Mouse (Mus musculus) CD8-positive naive resting alpha-beta T cell, adult 2 months (primary cell): Measurements from ENCODE around the gene Ddc.

Source experiments
- DNase-seq, 2 experiments: peaks; one replicate each; pipeline ENCODE4 v3.0.0; 2022; ENCODE audit warnings: low read depth in 2 of 2, low spot score in 2 of 2

Ddc gene

DNA sequence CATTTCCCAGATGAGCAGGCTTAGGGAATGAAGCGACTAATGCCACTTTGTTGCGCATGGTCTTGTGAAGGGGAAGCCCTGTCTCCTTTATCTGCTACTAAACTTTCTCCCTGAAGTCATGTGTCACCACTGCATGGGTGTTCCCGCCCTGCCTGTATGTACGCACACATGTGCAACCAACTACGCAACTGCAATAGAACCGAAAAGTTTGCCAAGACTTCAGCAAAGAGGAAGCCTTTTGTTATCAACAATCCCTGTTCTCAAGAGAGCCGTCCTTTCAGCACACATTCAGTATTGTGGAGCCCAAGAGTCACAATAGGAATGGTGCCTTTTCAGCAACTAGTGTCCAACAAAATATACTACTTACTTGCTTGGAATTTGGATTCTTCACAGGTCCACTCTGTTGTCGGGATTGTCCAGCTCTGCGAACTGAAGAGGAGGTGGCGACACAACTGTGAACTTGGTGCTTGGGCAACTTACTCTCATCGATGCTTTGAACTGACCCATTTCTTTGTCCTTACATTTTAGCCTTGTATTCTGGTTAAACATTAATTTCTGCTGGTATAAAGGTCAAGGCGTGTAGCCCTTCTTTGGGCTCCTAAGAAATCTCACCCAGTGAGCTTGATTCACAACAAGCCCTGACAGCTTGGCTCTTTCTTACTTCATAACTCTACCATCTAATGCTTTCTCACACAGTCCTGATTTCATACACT lies at the start of gene Ddc:
TSS of gene Ddc (minus strand) at position 500 of the 713 bp plus-strand sequence.
- no peak for DNase-seq

DNA sequence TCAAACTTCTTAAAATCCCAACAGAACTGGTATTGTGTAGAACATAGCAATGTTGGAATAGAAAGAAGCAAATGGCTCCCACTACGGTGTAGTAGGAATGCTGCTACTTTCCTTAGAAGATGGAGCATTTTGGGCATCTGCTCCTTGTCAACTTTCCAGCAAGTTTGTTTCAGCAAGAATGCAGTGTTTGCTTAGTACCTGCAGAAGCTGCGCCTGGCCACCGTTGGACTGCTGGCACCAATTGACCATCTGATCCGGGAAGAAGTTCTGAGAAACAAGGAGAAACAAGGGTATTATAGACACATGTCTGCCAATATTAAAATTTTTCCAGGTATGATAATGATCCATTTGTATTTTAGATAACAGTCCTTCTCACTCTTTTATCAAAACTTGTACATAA lies 47.8 kb upstream of the Ddc start:
- no peak for DNase-seq

DNA sequence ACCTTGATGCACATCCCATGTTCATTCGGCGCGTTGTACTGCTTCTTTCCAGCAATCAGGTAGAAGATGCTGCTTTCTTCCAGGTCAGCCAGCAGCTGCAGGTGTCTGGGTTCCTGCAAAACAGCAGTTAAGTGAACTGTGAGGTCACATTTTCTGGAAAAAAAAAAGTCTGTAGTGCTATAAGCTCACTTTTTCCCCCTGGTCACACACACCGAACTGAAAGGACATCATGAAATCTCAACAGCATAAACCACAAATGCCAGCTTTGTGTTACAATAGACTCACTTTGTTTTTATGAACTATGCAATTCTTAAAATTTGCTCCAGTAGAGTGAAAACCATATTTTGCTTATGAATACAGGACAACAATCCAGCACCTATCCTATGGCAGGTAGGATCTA lies 46.9 kb upstream of the Ddc start:
- DNase-seq = no peak

DNA sequence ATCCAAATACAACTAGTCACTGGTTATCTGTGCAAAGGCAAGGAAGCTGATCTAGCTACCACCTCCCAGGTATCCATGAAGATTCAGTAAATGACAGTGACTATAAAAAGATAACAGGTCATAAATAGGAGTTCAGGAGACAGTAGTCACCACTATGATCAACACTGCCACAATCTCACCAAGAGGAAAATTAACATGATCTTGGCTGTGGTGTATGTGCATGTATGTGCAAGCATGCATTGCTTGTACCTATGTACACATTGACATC lies 46.1 kb upstream of the Ddc start:
- no peak for DNase-seq

DNA sequence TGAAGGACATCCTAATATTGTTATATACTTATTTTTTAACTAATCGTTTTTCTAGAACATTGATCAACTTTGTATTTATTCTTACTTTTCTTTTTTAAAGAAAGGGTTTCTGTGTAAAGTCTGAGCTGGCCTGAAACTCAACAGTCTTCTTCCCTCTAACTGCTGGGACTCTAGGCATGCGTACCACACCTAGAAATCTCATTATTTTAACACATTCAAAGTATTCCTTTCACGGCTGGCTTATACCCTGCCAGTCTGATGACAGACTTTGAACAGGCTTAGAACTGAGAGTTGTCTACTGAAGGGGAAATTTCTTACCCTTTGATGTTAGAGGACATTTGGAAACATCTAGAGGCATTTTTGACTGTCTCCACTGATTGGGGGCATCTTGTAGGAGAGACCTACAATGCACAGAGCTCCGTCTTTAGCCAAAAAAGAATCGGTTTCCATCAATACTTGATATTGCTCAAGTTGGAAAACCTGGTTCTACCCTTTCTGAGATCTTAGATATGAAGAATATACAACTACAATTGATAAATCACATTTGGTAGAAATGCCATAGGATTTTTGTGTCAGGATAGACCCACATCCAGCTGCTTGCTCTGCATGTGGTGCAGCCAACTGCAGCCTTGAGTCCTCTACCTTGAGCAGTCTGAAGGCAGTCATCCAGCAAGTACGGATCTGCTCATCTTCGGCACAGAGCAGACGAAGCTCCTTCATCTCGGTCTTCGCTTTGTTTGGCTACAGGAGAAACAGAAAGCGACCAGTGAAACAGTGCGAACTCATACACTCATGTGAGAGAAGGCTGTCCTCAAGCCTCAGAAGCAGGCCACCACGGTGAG lies 45.5 kb upstream of the Ddc start:
- DNase-seq = no peak

DNA sequence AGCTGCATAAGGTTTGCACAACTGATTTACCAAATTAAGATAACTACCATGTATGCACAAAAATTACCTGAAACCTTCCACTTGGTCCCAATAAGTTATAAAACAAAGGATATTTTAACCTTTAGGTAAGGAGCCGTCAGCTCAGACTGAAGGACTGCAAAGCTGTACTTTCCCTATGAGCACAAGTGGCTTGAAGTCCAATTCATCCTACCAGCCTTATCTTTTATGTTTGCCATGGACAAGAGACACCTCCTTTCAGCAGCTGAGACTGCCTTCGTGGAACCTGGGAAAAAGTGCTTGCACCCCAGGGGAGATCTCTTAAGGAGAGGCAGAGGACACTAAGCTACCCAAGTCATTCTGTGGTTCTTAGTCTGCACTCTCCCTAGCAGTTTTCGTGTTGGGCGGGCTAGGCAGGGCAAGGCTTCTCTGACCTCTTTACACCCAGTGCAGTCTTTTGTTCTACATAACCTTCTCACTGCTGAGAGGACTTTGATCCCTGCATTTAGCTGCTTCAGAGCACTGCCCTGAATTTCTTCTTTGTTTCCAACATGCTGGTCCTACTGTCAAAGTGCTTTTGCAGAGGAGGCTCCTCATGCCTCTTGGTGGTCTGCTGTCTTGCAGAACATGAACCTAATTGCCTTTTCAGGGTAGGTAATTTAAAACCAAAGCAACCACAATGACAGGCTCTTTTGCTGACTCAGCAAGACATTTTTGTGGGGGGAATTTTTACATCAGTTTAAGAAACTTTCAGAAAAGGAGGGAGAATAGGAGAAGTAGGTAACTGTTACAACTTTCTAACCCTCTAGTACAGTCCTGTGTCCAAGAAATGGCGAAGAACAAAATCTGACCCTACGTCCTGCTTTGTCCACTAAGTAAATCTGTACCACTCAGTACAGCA lies 44.6 kb upstream of the Ddc start:
- DNase-seq = no peak

DNA sequence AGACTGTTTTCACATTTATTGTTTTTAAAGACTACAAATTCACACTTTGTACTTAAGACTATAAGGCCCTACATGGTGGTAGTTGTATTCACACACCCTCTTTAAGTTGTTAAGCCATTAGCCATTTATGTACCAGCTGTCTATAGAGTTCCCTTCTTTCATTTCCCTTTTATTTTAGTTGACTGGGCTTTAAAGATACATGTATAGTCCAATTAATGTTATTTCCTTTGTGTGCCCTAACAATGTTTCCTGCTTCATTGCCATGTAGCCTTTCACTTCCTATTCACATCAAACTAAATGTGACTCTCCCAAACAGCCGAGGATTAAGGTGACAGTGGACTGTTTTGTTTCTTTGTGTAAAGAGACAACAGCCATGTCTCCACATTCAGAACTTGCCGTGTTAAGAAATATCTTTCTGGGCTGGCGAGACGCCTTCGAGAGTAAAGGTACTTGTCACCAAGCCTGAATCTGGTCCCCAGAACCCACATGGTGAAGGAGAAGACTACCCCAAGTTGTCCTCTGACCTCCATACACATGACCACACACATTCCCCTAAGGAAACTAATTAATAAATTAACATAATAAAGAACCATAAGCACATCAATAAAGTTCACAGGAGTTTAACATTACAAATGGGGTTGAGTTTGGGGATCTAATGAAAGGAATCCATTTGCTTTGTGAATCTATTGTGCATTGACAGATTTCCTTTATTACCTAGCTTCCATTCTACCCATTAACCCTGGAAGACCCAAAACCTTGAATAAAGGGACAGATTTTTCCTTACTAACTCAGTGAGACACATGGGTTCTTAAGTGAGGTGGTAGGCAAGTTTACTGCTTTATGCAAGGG lies 43.1 kb upstream of the Ddc start:
- DNase-seq = no peak

DNA sequence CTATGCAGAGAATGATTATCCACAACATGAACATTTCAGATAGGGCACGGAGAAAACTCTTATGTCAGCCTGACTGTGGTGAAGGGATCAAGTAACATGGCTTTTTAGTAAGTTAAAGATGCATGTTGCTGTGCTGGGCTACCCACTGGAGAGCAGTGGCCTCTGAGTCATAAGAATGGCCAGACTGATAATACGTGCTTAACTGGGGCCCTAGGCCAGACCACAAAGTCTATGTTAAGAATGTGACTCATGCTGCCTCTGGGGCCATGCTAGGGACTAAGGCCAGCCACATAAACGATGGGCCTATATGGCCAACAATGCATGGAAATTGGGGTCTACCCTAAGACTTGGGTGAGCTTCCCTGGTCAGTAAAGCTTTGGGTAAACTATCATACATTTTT lies 41.7 kb upstream of the Ddc start:
- DNase-seq = no peak

DNA sequence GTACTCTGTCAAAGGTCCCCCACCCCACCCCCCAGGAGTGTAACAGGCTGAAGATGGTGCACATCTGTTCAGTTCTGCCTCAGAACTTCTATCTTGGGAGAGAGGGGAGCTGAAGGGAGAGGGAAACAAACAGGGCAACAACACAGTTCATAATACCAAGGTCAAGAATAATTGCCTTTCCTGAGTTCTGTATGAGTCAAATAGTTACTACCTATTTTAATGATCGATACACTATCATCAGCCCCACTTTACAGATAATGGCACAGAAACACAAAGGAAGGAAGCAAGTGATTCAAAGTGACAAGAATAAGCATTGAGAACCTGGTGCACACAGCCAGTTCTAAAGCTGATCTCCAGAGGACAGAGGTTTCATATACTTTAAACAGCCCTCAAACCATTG lies 40.6 kb upstream of the Ddc start:
- no peak for DNase-seq

DNA sequence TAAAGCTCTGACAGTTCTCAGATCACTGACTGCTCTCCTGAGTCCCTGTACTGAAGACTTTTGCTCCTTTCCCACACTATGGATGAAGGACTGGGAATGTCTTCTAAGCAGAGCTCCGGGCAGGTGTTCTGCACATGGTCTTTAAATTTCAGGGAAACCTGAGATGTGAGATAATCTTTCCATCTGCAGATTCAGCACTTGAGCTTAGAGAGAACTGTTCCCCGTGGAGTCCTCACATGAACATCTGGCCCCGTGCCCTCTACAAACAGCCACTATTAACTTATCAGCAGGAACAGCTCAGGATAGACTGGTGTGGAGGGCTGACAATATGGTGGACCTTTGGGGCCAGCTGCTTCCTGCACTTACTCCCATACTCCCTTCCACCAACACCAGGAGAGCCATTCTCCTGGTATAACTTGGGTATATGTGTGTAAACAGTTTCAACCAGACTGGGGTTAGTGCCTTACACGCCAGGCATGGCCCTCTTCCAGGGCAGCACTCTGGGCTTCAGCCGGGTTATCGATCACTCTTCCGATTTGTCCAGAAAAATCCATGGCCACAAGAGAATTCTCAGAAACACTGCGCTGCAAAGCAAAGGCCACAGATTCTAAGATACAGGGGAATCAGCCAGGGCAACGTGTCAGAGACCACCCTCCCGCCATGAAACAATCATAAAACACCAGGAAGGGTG lies 39.5 kb upstream of the Ddc start:
- no peak for DNase-seq

DNA sequence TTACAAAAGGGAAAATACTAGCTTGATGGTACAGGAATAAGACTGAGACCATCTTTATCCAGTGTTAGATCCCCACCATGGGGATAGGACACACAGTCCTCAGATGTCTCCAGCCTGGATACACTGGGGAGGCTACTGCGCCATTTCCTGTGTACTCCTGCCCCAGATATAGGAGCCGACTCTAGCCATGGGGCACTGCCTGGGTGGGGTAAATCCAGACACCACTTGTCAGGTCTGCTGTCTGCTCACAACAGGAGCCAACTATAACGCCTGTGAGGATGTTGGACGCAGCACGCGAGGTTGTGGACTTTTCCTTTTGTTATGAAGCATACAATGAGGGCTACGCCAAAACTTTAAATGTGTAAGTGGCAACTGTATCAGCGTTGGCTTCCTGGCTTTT lies 36.9 kb upstream of the Ddc start:
- DNase-seq = no peak

DNA sequence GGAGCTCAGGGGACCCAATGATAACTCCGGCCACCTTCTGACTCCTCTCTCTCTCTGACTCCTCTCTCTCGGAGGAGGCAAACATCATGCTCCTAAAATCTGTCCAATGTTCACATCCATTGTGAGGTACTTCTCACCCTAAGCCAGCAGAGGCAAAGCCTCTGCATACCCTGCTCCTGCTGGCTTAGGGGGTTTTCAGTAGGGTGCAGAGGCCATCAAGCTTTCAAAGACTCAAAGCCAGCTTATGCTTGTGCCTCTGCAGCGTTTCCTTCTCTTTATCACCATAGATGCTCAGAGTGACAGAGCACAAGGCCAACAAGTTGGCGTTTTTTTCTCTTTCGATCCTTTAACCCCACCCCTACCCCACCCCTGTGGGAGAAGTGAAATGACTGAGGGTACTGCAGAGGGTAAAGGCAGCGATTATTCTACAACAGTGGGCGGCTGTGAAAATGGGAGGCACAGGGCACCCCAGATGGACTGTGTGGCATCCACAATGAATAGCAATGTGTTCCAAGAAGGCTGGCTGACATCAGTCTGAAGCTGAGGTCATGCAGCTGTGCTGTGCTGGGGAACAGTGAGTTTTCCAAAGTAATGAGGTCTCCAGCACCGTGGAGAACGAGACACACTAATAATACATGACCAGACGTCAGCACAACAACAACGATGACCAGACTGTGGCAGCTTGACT lies 34.3 kb upstream of the Ddc start:
- no peak for DNase-seq

DNA sequence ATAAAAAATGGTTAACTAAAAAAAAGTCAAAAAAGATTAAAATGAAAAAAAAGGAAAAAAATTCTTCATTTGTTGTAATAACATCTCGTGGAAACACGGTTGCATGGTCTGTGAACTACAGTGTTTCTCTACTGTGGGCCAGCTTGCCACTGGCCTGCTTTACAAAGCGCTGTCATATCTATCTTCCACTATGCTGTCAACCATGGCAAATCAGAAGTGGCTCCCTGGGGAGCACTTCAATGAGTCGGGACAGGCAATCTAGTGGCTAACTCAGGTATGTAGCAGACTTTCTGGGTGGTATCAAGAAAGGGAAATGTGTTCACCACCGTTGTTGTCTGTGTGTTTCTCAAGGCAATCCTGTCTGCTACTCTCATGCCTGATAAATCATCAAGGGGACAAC lies 33.7 kb upstream of the Ddc start:
- DNase-seq = no peak

DNA sequence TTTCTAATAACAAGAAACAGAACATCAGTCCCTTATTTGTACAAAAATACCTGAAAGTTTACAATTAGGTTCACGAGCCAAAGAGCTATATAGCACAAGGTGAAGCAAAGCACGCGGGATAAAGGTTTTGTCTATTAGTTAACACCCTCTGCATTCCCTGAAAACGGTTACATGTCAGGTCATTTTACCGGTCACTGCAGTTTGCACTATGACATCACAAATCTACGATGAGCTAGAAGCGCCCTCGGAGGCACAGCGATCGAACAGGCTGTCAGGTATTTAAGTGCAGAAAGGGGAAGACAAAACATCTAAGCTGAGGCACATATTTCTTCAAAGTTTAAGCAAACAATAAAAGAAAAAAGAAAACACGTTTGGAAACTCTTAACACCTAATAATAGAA lies 32.6 kb upstream of the Ddc start:
- DNase-seq = no peak

DNA sequence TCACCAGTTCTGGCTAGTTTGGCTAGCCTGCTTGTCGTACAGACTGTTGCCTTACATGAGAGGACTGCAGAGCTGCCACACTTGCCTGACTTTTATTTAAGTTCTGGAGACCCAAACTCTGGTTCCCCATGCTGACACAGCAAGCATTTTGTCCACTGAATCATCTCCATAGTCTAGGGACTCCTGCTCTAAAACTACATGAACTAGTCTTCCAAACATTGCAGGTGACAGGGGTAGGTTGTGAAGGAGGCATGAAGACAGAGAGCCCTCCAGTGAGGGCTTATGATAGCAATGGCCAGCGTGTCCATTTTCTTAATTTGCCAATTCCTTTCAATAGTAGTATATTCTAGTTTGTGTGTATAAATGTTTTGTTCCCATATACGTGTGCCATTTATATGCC lies 31.1 kb upstream of the Ddc start:
- no peak for DNase-seq

DNA sequence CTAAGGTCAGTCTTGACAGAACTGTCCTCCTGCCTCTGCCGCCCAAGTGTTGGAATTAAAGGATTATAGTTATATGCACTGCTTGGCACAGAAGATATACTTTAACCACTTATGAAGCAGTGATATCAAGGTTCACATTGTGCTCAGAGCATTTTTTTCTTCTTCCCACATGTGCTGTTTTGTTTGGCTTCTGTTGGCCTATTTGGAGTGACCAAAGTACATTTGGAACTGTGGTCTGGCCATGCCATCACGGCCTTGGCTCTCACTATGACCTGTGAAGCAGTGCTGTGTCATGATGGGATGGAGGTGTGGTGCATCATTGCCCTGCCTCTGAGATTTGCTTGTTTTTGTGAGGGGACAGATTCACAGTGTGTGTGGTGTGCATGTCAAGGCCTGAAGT lies 30.6 kb upstream of the Ddc start:
- DNase-seq = no peak

DNA sequence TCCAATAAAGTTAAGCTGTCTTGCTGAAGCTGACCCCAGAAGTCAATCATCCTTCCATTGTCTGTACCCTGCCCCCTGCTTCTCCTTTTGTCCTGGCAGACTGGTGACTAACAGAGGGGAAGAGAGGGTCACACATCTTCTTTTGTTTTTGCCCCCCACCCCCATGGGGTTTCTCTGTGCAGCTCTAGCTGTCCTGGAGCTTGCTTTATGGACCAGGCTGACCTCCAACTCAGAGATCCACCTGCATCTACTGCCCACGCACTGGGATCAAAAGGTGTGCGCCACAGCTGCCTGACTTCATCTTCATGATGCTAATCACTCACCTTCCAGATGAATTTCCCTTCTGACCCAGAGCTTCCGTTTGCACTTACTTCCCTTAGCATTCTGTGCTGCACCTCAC lies 26.0 kb upstream of the Ddc start:
- DNase-seq = no peak

DNA sequence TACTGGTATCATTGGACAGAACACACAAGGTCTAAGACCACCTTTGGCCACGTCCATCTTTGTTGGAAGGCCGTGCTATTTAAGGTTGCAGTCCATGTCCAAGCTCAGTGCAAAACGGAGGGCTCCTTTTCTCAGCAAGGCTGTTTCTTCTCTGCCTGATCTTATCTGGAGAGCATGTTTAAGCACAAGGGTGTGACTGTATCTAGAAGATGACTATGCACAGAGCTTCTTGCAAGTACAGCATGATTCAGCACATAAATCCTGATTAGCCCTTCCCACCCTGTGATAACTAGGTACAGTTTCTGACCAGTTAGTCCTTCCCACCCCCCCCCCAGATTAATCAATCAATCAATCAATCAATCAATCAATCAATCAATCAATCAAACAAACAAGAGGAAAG lies 25.4 kb upstream of the Ddc start:
- DNase-seq = no peak

DNA sequence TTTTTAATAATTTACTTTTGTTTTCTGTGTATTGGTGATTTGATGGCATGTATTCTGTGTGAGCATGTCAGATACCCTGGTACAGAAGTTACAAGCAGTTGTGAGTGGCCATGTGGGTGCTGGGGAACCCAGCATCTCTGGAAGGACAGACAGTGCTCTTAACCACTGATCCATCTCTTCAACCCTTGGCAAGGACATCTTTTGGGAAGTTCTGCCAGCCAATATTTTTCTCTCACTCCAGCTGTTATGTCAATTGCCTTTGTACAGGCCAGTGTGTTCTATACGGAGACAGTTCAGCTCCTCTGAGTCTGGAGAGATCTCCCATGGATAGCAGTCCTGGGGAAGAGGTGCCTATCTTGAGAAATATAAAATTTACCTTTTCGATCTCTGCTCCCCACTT lies 24.2 kb upstream of the Ddc start:
- DNase-seq = no peak
